Mouse (Mus musculus) CH12.LX (cell line): Measurements from ENCODE around the gene 1810062G17Rik. TPM values are rescaled to one million over a fixed set of nuclear protein-coding genes. Genes with fewer than 3 reads are reported as not detected.

Source experiments
- DNase-seq: peaks from one replicate; pipeline ENCODE4 v3.0.0-alpha.2; 2013; ENCODE audit errors: extremely low read depth
- H3K27ac ChIP-seq: 2 replicates; pipeline ENCODE4 v1.5.1; 2012; ENCODE audit warnings: low read depth, mild to moderate bottlenecking, control low read depth, moderate library complexity; ENCODE audit not compliant: insufficient read depth
- H3K27me3 ChIP-seq: replicated peaks from 2 replicates; pipeline ENCODE3; 2012; ENCODE audit warnings: inconsistent platforms
- H3K36me3 ChIP-seq, 2 experiments: replicated peaks in 1 of 2; 2 replicates each; pipeline versions ENCODE3 to v1.6.1; 2012; ENCODE audit warnings: inconsistent platforms in 1 of 2, low read length in 1 of 2, mild to moderate bottlenecking in 1 of 2, mixed read lengths in 1 of 2, moderate library complexity in 1 of 2; ENCODE audit not compliant: control insufficient read depth in 1 of 2, insufficient read depth in 1 of 2
- H3K4me1 ChIP-seq, 2 experiments: 2 replicates each; pipeline ENCODE4 v1.6.1; 2012; ENCODE audit warnings: inconsistent platforms in 1 of 2, moderate library complexity in 1 of 2; ENCODE audit not compliant: insufficient read depth in 2 of 2, control insufficient read depth in 1 of 2
- H3K4me2 ChIP-seq: 2 replicates; pipeline ENCODE4 v1.6.1; 2012; ENCODE audit warnings: low read depth, mild to moderate bottlenecking, control low read depth; ENCODE audit not compliant: poor library complexity, insufficient read depth, severe bottlenecking
- H3K4me3 ChIP-seq, 3 experiments: fragments of 150-350 bp in 1 of 3; sonication (generic) in 1 of 3; replicated peaks in 1 of 3; 2 replicates each; pipeline versions ENCODE3 to v1.5.1; 2011 to 2012; ENCODE audit warnings: low read depth in 2 of 3, low read length in 2 of 3, mild to moderate bottlenecking in 2 of 3, moderate library complexity in 2 of 3, control low read depth in 1 of 3, improper control_type of control experiment in 1 of 3, inconsistent platforms in 1 of 3, mixed read lengths in 1 of 3; ENCODE audit not compliant: poor library complexity in 1 of 3
- H3K79me2 ChIP-seq: replicated peaks from 2 replicates; pipeline ENCODE4 v1.6.1; 2012; ENCODE audit warnings: mild to moderate bottlenecking, moderate library complexity; ENCODE audit not compliant: control insufficient read depth, poor library complexity, insufficient read depth, severe bottlenecking; ENCODE audit errors: extremely low read depth
- H3K9ac ChIP-seq: 2 replicates; pipeline ENCODE4 v1.6.1; 2012; ENCODE audit warnings: low read depth, mild to moderate bottlenecking, control low read depth, moderate library complexity; ENCODE audit not compliant: insufficient read depth
- H3K9me3 ChIP-seq: replicated peaks from 2 replicates; pipeline ENCODE3; 2012; ENCODE audit warnings: low read length, inconsistent platforms, mixed read lengths
- BHLHE40 ChIP-seq: IDR thresholded peaks from 2 replicates; pipeline ENCODE4 v1.6.1; 2011; ENCODE audit warnings: mild to moderate bottlenecking, low read depth, low read length, improper control_type of control experiment
- CHD2 ChIP-seq: IDR thresholded peaks from 2 replicates; pipeline ENCODE4 v1.6.1; 2011; ENCODE audit warnings: low read length, improper control_type of control experiment
- E2F4 ChIP-seq: IDR thresholded peaks from 2 replicates; pipeline ENCODE4 v1.6.1; 2011; ENCODE audit warnings: low read depth, low read length, improper control_type of control experiment; ENCODE audit not compliant: insufficient replicate concordance
- ETS1 ChIP-seq: conservative IDR thresholded peaks from 2 replicates; pipeline ENCODE4 v1.6.1; 2012; ENCODE audit warnings: low read depth, mild to moderate bottlenecking, inconsistent platforms, low read length, improper control_type of control experiment, moderate library complexity
- HCFC1 ChIP-seq: IDR thresholded peaks from 2 replicates; pipeline ENCODE4 v1.6.1; 2012; ENCODE audit warnings: low read depth, mild to moderate bottlenecking, inconsistent platforms, low read length, improper control_type of control experiment
- JUN ChIP-seq: IDR thresholded peaks from 2 replicates; pipeline ENCODE4 v1.6.1; 2011; ENCODE audit warnings: low read depth, mild to moderate bottlenecking, low read length, improper control_type of control experiment, moderate library complexity; ENCODE audit not compliant: insufficient read depth
- JUND ChIP-seq: conservative IDR thresholded peaks from 2 replicates; pipeline ENCODE4 v1.6.1; 2011; ENCODE audit warnings: low read depth, low read length, improper control_type of control experiment
- MAX ChIP-seq: IDR thresholded peaks from 2 replicates; pipeline ENCODE4 v1.6.1; 2011; ENCODE audit warnings: low read length, improper control_type of control experiment
- MAZ ChIP-seq: IDR thresholded peaks from 2 replicates; pipeline ENCODE4 v1.6.1; 2012; ENCODE audit warnings: low read depth, mild to moderate bottlenecking, inconsistent platforms, low read length, improper control_type of control experiment, moderate library complexity
- MEF2A ChIP-seq: IDR thresholded peaks from 2 replicates; pipeline ENCODE4 v1.6.1; 2014; ENCODE audit warnings: low read depth, mild to moderate bottlenecking, inconsistent platforms, low read length, improper control_type of control experiment, borderline replicate concordance
- MYC ChIP-seq: IDR thresholded peaks from 2 replicates; pipeline ENCODE4 v1.6.1; 2011; ENCODE audit warnings: low read depth, mild to moderate bottlenecking, improper control_type of control experiment, low read length
- NELFE ChIP-seq: IDR thresholded peaks from 2 replicates; pipeline ENCODE4 v1.6.1; 2011; ENCODE audit warnings: low read depth, low read length, improper control_type of control experiment
- NRF1 ChIP-seq: IDR thresholded peaks from 2 replicates; pipeline ENCODE4 v1.6.1; 2014; ENCODE audit warnings: low read depth, mild to moderate bottlenecking, inconsistent platforms, low read length, improper control_type of control experiment, moderate library complexity
- PAX5 ChIP-seq: IDR thresholded peaks from 2 replicates; pipeline ENCODE4 v1.6.1; 2012; ENCODE audit warnings: low read length, inconsistent platforms, mixed read lengths
- SMC3 ChIP-seq: IDR thresholded peaks from 2 replicates; pipeline ENCODE4 v1.6.1; 2011; ENCODE audit warnings: low read depth, low read length, improper control_type of control experiment
- TCF12 ChIP-seq: IDR thresholded peaks from 2 replicates; pipeline ENCODE4 v1.6.1; 2014; ENCODE audit warnings: low read depth, mild to moderate bottlenecking, inconsistent platforms, low read length, improper control_type of control experiment
- USF2 ChIP-seq: conservative IDR thresholded peaks from 2 replicates; pipeline ENCODE4 v1.6.1; 2011; ENCODE audit warnings: low read depth, low read length, improper control_type of control experiment
- ZC3H11A ChIP-seq: IDR thresholded peaks from 2 replicates; pipeline ENCODE4 v1.6.1; 2012; ENCODE audit warnings: low read depth, mild to moderate bottlenecking, inconsistent platforms, low read length, improper control_type of control experiment
- ZKSCAN1 ChIP-seq: IDR thresholded peaks from 2 replicates; pipeline ENCODE4 v1.6.1; 2012; ENCODE audit warnings: low read depth, inconsistent platforms, low read length, improper control_type of control experiment, borderline replicate concordance
- ZNF384 ChIP-seq: IDR thresholded peaks from 2 replicates; pipeline ENCODE4 v1.6.1; 2012; ENCODE audit warnings: low read depth, low read length, improper control_type of control experiment, inconsistent platforms
- dilution Hi-C: fragments of 300-500 bp; cut with MboI; formaldehyde crosslinking; loops from 2 replicates; pipeline ENCODE4 v1.14.3; 2020; ENCODE audit warnings: low sequenced_read_pairs; ENCODE audit not compliant: extremely low pct_unique_long_range_greater_than_20kb, extremely low pct_ligation_motif_present
- in situ Hi-C: fragments of 300-500 bp; cut with MboI; formaldehyde crosslinking; loops from 3 replicates; pipeline ENCODE4 v1.14.3; 2019; ENCODE audit warnings: low sequenced_read_pairs, low pct_ligation_motif_present, low pct_unique_long_range_greater_than_20kb, mixed read lengths
- polyA plus RNA-seq: library from polyadenylated mRNA; unstranded; fragments of >175 nt; gene quantifications from 2 replicates; pipeline ENCODE4 v1.2.1, GENCODE M21; 2012; ENCODE audit warnings: low read depth; ENCODE audit not compliant: insufficient read length
- total RNA-seq, 2 experiments: library from RNA; depleted of rRNA; stranded (reverse); fragments of 300-350 nt in 1 of 2; fragments of >200 nt in 1 of 2; gene quantifications; 2 replicates each; pipeline ENCODE4 v1.2.3; 2012 to 2014

1810062G17Rik gene
- total and polyA plus RNA-seq, 3 experiments = 3.1 to 3.9 (median 3.3) TPM

- in situ Hi-C loops = no loop called here
- H3K9me3 ChIP-seq = no peaks in the 10 kb centered on the region
- H3K27ac ChIP-seq = no peak overlapping the region
- H3K4me1 ChIP-seq = peaks cover 2 to 3% of the 10 kb centered on the region in 2 experiments
- no peaks in the 10 kb centered on the region for H3K27me3 ChIP-seq
- no peak overlapping the region for H3K4me3 ChIP-seq
- no peaks in the 10 kb centered on the region for H3K36me3 ChIP-seq
- no peak overlapping the region for H3K9ac ChIP-seq
- no peak for DNase-seq
- H3K4me2 ChIP-seq = no peak overlapping the region
- dilution Hi-C loops = no loop called here
- no peak for TF ChIP-seq PAX5
- TF ChIP-seq JUN = no peak
- TF ChIP-seq SMC3 = no peak
- TF ChIP-seq ETS1 = no peak
- no peak for TF ChIP-seq ZNF384
- TF ChIP-seq TCF12 = no peak
- no peak for TF ChIP-seq MYC
- no peak for TF ChIP-seq E2F4
- no peak for TF ChIP-seq MAZ
- no peak for TF ChIP-seq USF2
- no peak for TF ChIP-seq HCFC1
- TF ChIP-seq ZC3H11A = no peak
- no peak for TF ChIP-seq MAX
- no peak for TF ChIP-seq CHD2
- TF ChIP-seq JUND = no peak
- no peak for TF ChIP-seq ZKSCAN1
- TF ChIP-seq MEF2A = no peak
- TF ChIP-seq NRF1 = no peak
- no peak for TF ChIP-seq BHLHE40
- H3K79me2 ChIP-seq = no peaks in the 10 kb centered on the region
Measured at GRCm38 (mm10) chr3:36501546-36501945, 25.8 kb downstream of the 1810062G17Rik start.

GRCm38 (mm10) chr3:36505306-36505705, 29.6 kb downstream of the 1810062G17Rik start:
- Histone ChIP-seq H3K79me2 (no peaks in the 10 kb centered on the region), H3K4me3 (no peak overlapping the region), H3K4me1 (peaks cover 0 to 3% of the 10 kb centered on the region in 2 experiments; a peak in 2 of 4 replicates), H3K36me3 (no peaks in the 10 kb centered on the region), H3K9me3 (no peaks in the 10 kb centered on the region), H3K27ac (no peak overlapping the region), H3K27me3 (no peaks in the 10 kb centered on the region), H3K9ac (no peak overlapping the region), H3K4me2 (no peak overlapping the region)
- no peak for DNase-seq
- in situ Hi-C loops (no loop called here), dilution Hi-C loops (no loop called here)
- no peak for TF ChIP-seq NELFE
